Mouse (Mus musculus): ENCODE results near the gene Cacng1. TPM values are rescaled to one million over a fixed set of nuclear protein-coding genes. Genes with fewer than 3 reads are reported as not detected.

Gene Cacng1
- polyA plus RNA-seq (2015; fragmentation: Illumina TruSeq; extraction: RNeasy Lipid Tissue Mini Kit (QIAGEN cat#74804); ENCODE audit: insufficient read depth, low read depth, low replicate concordance), result not detected

GRCm38 (mm10) chr11:107716332-107716938, at the start of gene Cacng1:
Gene Cacng1, minus strand, starts transcription at chr11:107716522.

Other genes with a start within 250 kb of the Cacng1 start
- gene Pitpnc1, start 245.8 kb downstream of the Cacng1 start, polyA plus RNA-seq (2015; fragmentation: Illumina TruSeq; extraction: RNeasy Lipid Tissue Mini Kit (QIAGEN cat#74804); ENCODE audit: insufficient read depth, low read depth, low replicate concordance), result 3.2 TPM
- 13.4 TPM for gene Psmd12, start 237.0 kb downstream of the Cacng1 start, polyA plus RNA-seq (2015; fragmentation: Illumina TruSeq; extraction: RNeasy Lipid Tissue Mini Kit (QIAGEN cat#74804); ENCODE audit: insufficient read depth, low read depth, low replicate concordance)
- gene Helz, start 168.6 kb downstream of the Cacng1 start, polyA plus RNA-seq (2015; fragmentation: Illumina TruSeq; extraction: RNeasy Lipid Tissue Mini Kit (QIAGEN cat#74804); ENCODE audit: insufficient read depth, low read depth, low replicate concordance), result 4.4 TPM
- not detected for gene Cacng4, start 78.0 kb upstream of the Cacng1 start, polyA plus RNA-seq (2015; fragmentation: Illumina TruSeq; extraction: RNeasy Lipid Tissue Mini Kit (QIAGEN cat#74804); ENCODE audit: insufficient read depth, low read depth, low replicate concordance)
- not detected for gene Cacng5, start 198.5 kb upstream of the Cacng1 start, polyA plus RNA-seq (2015; fragmentation: Illumina TruSeq; extraction: RNeasy Lipid Tissue Mini Kit (QIAGEN cat#74804); ENCODE audit: insufficient read depth, low read depth, low replicate concordance)

All from pancreas, adult 10 weeks (tissue).